Mouse (Mus musculus): ENCODE data around the gene Adgrl3.

DNA sequence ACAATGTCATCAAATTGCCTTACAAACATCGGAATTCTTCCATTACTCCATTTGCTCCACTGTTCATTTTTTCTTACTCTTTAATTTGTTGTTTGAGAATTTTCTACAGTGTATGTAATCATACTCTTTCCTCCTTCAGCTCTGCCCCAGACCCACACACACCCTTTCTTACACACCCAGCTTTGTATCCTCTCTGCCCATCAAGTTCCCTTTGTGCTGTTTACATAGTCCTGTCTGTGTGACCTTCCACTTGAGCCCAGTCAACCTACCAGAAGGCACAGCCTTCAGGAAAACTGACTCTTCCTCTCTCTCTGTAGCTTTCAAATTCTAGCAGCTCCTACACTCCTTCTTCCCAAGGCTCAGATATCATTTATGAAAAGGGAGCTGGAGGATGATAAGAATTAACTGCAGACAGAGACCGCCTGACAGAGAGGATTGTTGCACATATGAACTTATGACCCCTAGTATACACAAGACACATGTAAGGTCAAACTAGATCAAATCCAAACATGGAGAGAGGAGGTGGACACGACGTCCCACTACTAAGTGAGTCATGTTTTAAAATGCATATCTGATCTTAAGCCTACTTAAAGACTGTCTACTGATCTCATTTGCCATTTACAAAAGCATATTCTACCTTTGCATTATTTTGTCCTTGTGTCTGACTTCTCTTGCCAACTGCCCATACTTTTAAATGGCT is 654.5 kb downstream of the Adgrl3 start:
- TF ChIP-seq MAFK (IDR thresholded peaks at IDR 0.05; ENCODE audit: borderline replicate concordance, low read depth, low read length) (no peak), MAX (IDR thresholded peaks at IDR 0.05; ENCODE audit: low read length) (no peak), MXI1 (IDR thresholded peaks at IDR 0.05; ENCODE audit: low read depth, low read length) (no peak), BHLHE40 (IDR thresholded peaks at IDR 0.05; ENCODE audit: borderline replicate concordance, low read depth, low read length) (no peak), MEF2A (IDR thresholded peaks at IDR 0.05; ENCODE audit: extremely low read depth, insufficient replicate concordance, low read depth, low read length, poor library complexity, severe bottlenecking) (no peak), MYB (IDR thresholded peaks at IDR 0.05; ENCODE audit: low read depth, low read length) (no peak)
